Mouse (Mus musculus) WW6 (cell line): ENCODE data around the gene Bpgm.

ENCODE experiments used
- DNase-seq: peaks from one replicate; pipeline ENCODE4 v3.0.0-alpha.2; 2013; ENCODE audit warnings: low read depth, low spot score

Bpgm gene

GRCm38 (mm10) chr6:34483811-34484210, 7.8 kb downstream of the Bpgm start:
- no peak for DNase-seq

- DNase-seq: no peak
Observed at GRCm38 (mm10) chr6:34486071-34486626, 10.1 kb downstream of the Bpgm start.

- no peak for DNase-seq
Observed at GRCm38 (mm10) chr6:34493327-34494095, 17.5 kb downstream of the Bpgm start.

GRCm38 (mm10) chr6:34495140-34495551, 19.1 kb downstream of the Bpgm start:
- no peak for DNase-seq

GRCm38 (mm10) chr6:34497991-34498625, 22.1 kb downstream of the Bpgm start:
- no peak for DNase-seq

- DNase-seq: no peak
Observed at GRCm38 (mm10) chr6:34502291-34502690, 26.3 kb downstream of the Bpgm start.

GRCm38 (mm10) chr6:34505957-34506356, 29.9 kb downstream of the Bpgm start:
- no peak for DNase-seq

- no peak for DNase-seq
Observed at GRCm38 (mm10) chr6:34507581-34507980, 31.6 kb downstream of the Bpgm start.

GRCm38 (mm10) chr6:34508016-34508415, 32.0 kb downstream of the Bpgm start:
- DNase-seq: no peak

- no peak for DNase-seq
Observed at GRCm38 (mm10) chr6:34510277-34510676, 34.3 kb downstream of the Bpgm start.

GRCm38 (mm10) chr6:34511410-34511809, 35.4 kb downstream of the Bpgm start:
- no peak for DNase-seq

GRCm38 (mm10) chr6:34512741-34513140, 36.7 kb downstream of the Bpgm start:
- DNase-seq: no peak

GRCm38 (mm10) chr6:34514655-34515054, 38.6 kb downstream of the Bpgm start:
- no peak for DNase-seq

GRCm38 (mm10) chr6:34515098-34515782, 39.2 kb downstream of the Bpgm start:
- DNase-seq: no peak

GRCm38 (mm10) chr6:34515783-34516099, 39.7 kb downstream of the Bpgm start:
- DNase-seq: no peak

- DNase-seq: no peak
Observed at GRCm38 (mm10) chr6:34517750-34518149, 41.7 kb downstream of the Bpgm start.

GRCm38 (mm10) chr6:34519087-34519486, 43.1 kb downstream of the Bpgm start:
- no peak for DNase-seq

- DNase-seq: no peak
Observed at GRCm38 (mm10) chr6:34520491-34520890, 44.5 kb downstream of the Bpgm start.

- DNase-seq: no peak
Observed at GRCm38 (mm10) chr6:34520912-34521311, 44.9 kb downstream of the Bpgm start.

GRCm38 (mm10) chr6:34523476-34523875, 47.5 kb downstream of the Bpgm start:
- DNase-seq: no peak

GRCm38 (mm10) chr6:34525499-34525924, 49.5 kb downstream of the Bpgm start:
- DNase-seq: no peak

GRCm38 (mm10) chr6:34525927-34526326, 49.9 kb downstream of the Bpgm start:
- DNase-seq: no peak
